Mouse (Mus musculus) liver, embryonic 12.5 days (tissue): ENCODE measurements at regions not wholly inside any gene's neighbourhood (a gene's known extent, or its start where the extent isn't known, plus 50 kb on each side); places are given as distances from the start of the nearest gene placed in this dataset.

Experiments used
- ATAC-seq: fragments of 200-750 bp; cut with Nextera tagmentation; 2 replicates; pipeline ENCODE4 v1.8.0; 2017; ENCODE audit warnings: moderate number of reproducible peaks, mild to moderate bottlenecking, moderate library complexity
- H3K27ac ChIP-seq: fragments of 300-500 bp; sonication (generic); 2 replicates; pipeline ENCODE4 v1.5.1; 2016; ENCODE audit warnings: mild to moderate bottlenecking
- H3K27me3 ChIP-seq: fragments of 300-500 bp; sonication (generic); replicated peaks from 2 replicates; pipeline ENCODE4 v1.6.1; 2016; ENCODE audit warnings: mild to moderate bottlenecking, moderate library complexity
- H3K36me3 ChIP-seq: fragments of 300-500 bp; sonication (generic); 2 replicates; pipeline ENCODE4 v1.6.1; 2016; ENCODE audit warnings: mild to moderate bottlenecking, moderate library complexity
- H3K4me1 ChIP-seq: fragments of 300-500 bp; sonication (generic); 2 replicates; pipeline ENCODE4 v1.6.1; 2016
- H3K4me2 ChIP-seq: fragments of 300-500 bp; sonication (generic); 2 replicates; pipeline ENCODE4 v1.6.1; 2016; ENCODE audit warnings: mild to moderate bottlenecking, moderate library complexity
- H3K4me3 ChIP-seq: fragments of 300-500 bp; sonication (generic); 2 replicates; pipeline ENCODE4 v1.5.1; 2016; ENCODE audit warnings: mild to moderate bottlenecking, moderate library complexity
- H3K9ac ChIP-seq: fragments of 300-500 bp; sonication (generic); 2 replicates; pipeline ENCODE4 v1.6.1; 2016; ENCODE audit warnings: mild to moderate bottlenecking, moderate library complexity
- H3K9me3 ChIP-seq: fragments of 300-500 bp; sonication (generic); replicated peaks from 2 replicates; pipeline ENCODE4 v1.6.1; 2016; ENCODE audit warnings: mild to moderate bottlenecking, moderate library complexity
- WGBS: fragments of 180-500 bp; shearing (Covaris S2); methylation state at CpG from one replicate; pipeline ENCODE4 v1.1.7; 2016; ENCODE audit not compliant: insufficient replicate concordance; 5-methylcytosine and 5-hydroxymethylcytosine counted together

DNA sequence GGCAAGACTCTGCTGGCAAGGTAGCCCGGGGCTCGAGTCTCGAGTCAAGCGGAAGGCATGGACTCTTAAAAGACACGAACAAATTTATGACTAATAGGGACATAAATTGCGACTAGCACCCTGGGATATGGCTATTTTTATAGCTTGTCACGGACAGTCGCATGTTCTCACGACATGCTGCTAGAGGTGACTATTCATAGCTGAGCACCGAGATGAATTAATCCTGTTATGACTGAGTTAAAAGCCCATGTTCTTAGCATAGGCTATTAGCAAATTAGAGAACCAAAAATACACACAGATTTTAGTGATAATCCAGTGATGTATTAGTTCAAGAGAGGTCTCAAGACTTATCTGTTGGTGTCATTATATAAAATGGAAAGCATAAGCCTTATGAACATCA is 539.2 kb downstream of the Gm19410 start:
- H3K36me3 ChIP-seq, result no peaks in the 10 kb centered on the region
- 83% methylated on average over 10 of the region's 10 CpGs for WGBS
- H3K4me3 ChIP-seq, result no peak overlapping the region
- H3K27ac ChIP-seq, result no peak overlapping the region
- no peak overlapping the region for H3K9ac ChIP-seq
- H3K4me1 ChIP-seq, result no peaks in the 10 kb centered on the region
- H3K4me2 ChIP-seq, result no peak overlapping the region
- no peaks in the 10 kb centered on the region for H3K27me3 ChIP-seq
- no peaks in the 10 kb centered on the region for H3K9me3 ChIP-seq
- ATAC-seq, result no peak

GRCm38 (mm10) chr8:36306336-36306735 is 540.7 kb downstream of the Gm19410 start:
- no peaks in the 10 kb centered on the region for H3K36me3 ChIP-seq
- no peak overlapping the region for H3K9ac ChIP-seq

DNA sequence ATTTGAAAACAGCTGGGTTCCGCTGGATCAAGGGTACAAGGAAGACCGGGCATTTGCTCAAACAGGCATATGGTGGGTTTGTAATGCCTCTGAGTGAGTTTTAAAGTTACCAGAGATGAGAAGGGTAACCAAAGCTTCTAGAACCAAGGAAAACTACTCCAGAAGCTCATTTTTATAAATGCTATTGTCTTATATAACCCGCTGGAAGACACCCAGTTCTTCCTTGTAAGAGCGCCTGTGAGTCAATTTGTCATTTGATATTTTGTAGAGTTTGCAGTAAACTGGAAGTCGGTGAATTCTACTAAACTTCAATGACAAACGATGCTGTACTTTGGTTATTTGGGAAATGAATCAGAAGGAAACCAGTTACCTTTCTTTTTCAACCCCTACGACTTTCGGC is 541.9 kb downstream of the Gm19410 start:
- no peaks in the 10 kb centered on the region for H3K27me3 ChIP-seq
- 79% methylated on average over 8 of the region's 8 CpGs for WGBS

More at GRCm38 (mm10) chr8:36306336-36306735, 540.7 kb downstream of the Gm19410 start:
- Histone ChIP-seq H3K27ac (no peak overlapping the region), H3K4me2 (no peak overlapping the region), H3K27me3 (no peaks in the 10 kb centered on the region), H3K9me3 (no peaks in the 10 kb centered on the region), H3K4me3 (no peak overlapping the region), H3K4me1 (no peaks in the 10 kb centered on the region)
- 56% methylated on average over 4 of the region's 4 CpGs for WGBS
- ATAC-seq, result no peak

GRCm38 (mm10) chr8:36308056-36308455 is 542.5 kb downstream of the Gm19410 start:
- no peak overlapping the region for H3K9ac ChIP-seq
- ATAC-seq, result no peak
- H3K27me3 ChIP-seq, result no peaks in the 10 kb centered on the region
- no peaks in the 10 kb centered on the region for H3K36me3 ChIP-seq
- H3K4me2 ChIP-seq, result no peak overlapping the region
- H3K9me3 ChIP-seq, result no peaks in the 10 kb centered on the region
- H3K4me1 ChIP-seq, result no peaks in the 10 kb centered on the region
- WGBS, result 64% methylated on average over 2 of the region's 2 CpGs
- H3K4me3 ChIP-seq, result no peak overlapping the region
- no peak overlapping the region for H3K27ac ChIP-seq

More for the DNA sequence above, 541.9 kb downstream of the Gm19410 start:
- H3K27ac ChIP-seq, result no peak overlapping the region
- ATAC-seq, result no peak
- H3K4me1 ChIP-seq, result no peaks in the 10 kb centered on the region
- no peak overlapping the region for H3K4me3 ChIP-seq
- H3K4me2 ChIP-seq, result no peak overlapping the region
- H3K9me3 ChIP-seq, result no peaks in the 10 kb centered on the region
- no peak overlapping the region for H3K9ac ChIP-seq
- H3K36me3 ChIP-seq, result no peaks in the 10 kb centered on the region

- Histone ChIP-seq H3K9ac (no peak overlapping the region), H3K36me3 (no peaks in the 10 kb centered on the region), H3K4me3 (no peak overlapping the region), H3K27me3 (no peaks in the 10 kb centered on the region), H3K9me3 (no peaks in the 10 kb centered on the region), H3K27ac (no peak overlapping the region), H3K4me2 (no peak overlapping the region), H3K4me1 (no peaks in the 10 kb centered on the region)
- ATAC-seq, result no peak
- WGBS, result 70% methylated on average over 6 of the region's 6 CpGs
Measured at GRCm38 (mm10) chr8:36309326-36309725, 543.7 kb downstream of the Gm19410 start.

- no peaks in the 10 kb centered on the region for H3K9me3 ChIP-seq
- 66% methylated on average over 10 of the region's 10 CpGs for WGBS
- H3K4me2 ChIP-seq, result no peak overlapping the region
- H3K4me1 ChIP-seq, result no peaks in the 10 kb centered on the region
- H3K9ac ChIP-seq, result no peak overlapping the region
- no peak overlapping the region for H3K27ac ChIP-seq
- no peaks in the 10 kb centered on the region for H3K27me3 ChIP-seq
- H3K4me3 ChIP-seq, result no peak overlapping the region
- H3K36me3 ChIP-seq, result no peaks in the 10 kb centered on the region
- ATAC-seq, result no peak
Measured at GRCm38 (mm10) chr8:36309952-36310351, 544.4 kb downstream of the Gm19410 start.

- no peaks in the 10 kb centered on the region for H3K4me1 ChIP-seq
- no peak overlapping the region for H3K9ac ChIP-seq
- WGBS, result 61% methylated on average over 5 of the region's 5 CpGs
- H3K27me3 ChIP-seq, result no peaks in the 10 kb centered on the region
- no peaks in the 10 kb centered on the region for H3K36me3 ChIP-seq
- no peaks in the 10 kb centered on the region for H3K9me3 ChIP-seq
- H3K4me3 ChIP-seq, result no peak overlapping the region
- no peak overlapping the region for H3K27ac ChIP-seq
- no peak for ATAC-seq
- H3K4me2 ChIP-seq, result no peak overlapping the region
Measured at GRCm38 (mm10) chr8:36311734-36312133, 546.1 kb downstream of the Gm19410 start.

GRCm38 (mm10) chr8:36312963-36313362 is 547.4 kb downstream of the Gm19410 start:
- no peak overlapping the region for H3K27ac ChIP-seq
- WGBS, result 75% methylated on average over 3 of the region's 3 CpGs
- no peaks in the 10 kb centered on the region for H3K27me3 ChIP-seq
- no peaks in the 10 kb centered on the region for H3K9me3 ChIP-seq
- no peak overlapping the region for H3K4me3 ChIP-seq
- no peaks in the 10 kb centered on the region for H3K4me1 ChIP-seq
- ATAC-seq, result no peak
- H3K36me3 ChIP-seq, result no peaks in the 10 kb centered on the region
- H3K9ac ChIP-seq, result no peak overlapping the region
- H3K4me2 ChIP-seq, result no peak overlapping the region

GRCm38 (mm10) chr8:36318396-36318795 is 552.8 kb downstream of the Gm19410 start:
- no peak for ATAC-seq
- no peak overlapping the region for H3K4me2 ChIP-seq
- H3K27me3 ChIP-seq, result no peaks in the 10 kb centered on the region
- WGBS, result 66% methylated on average over 2 of the region's 2 CpGs
- H3K36me3 ChIP-seq, result no peaks in the 10 kb centered on the region
- H3K9me3 ChIP-seq, result no peaks in the 10 kb centered on the region
- H3K4me1 ChIP-seq, result peaks cover 4% of the 10 kb centered on the region; the same call in 1 of the 2 replicates
- no peak overlapping the region for H3K9ac ChIP-seq
- no peak overlapping the region for H3K4me3 ChIP-seq
- no peak overlapping the region for H3K27ac ChIP-seq

DNA sequence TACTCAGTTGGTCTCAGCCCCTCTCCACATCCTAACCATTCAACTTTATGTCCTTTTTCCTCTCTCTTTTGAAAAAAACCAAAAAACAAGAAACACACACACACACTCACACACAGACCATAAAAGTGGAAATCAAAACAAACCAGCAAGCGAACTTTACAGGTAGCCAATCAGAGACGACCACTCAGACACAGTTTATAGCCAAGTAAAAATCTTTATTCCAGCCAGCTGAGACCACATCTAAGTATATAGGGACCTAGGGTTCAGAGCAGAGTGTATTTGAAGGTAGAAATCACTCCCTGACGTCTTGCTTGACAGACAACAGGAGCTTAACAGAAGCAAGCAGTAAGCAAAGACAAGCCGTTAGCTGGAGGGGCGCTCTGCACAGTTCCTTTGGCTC is 553.3 kb downstream of the Gm19410 start:
- WGBS, result 56% methylated on average over 5 of the region's 5 CpGs
- H3K27ac ChIP-seq, result no peak overlapping the region
- no peaks in the 10 kb centered on the region for H3K9me3 ChIP-seq
- no peak overlapping the region for H3K9ac ChIP-seq
- ATAC-seq, result no peak
- no peaks in the 10 kb centered on the region for H3K36me3 ChIP-seq
- no peak overlapping the region for H3K4me3 ChIP-seq
- H3K27me3 ChIP-seq, result no peaks in the 10 kb centered on the region
- peaks cover 4% of the 10 kb centered on the region; the same call in 1 of the 2 replicates for H3K4me1 ChIP-seq
- no peak overlapping the region for H3K4me2 ChIP-seq

DNA sequence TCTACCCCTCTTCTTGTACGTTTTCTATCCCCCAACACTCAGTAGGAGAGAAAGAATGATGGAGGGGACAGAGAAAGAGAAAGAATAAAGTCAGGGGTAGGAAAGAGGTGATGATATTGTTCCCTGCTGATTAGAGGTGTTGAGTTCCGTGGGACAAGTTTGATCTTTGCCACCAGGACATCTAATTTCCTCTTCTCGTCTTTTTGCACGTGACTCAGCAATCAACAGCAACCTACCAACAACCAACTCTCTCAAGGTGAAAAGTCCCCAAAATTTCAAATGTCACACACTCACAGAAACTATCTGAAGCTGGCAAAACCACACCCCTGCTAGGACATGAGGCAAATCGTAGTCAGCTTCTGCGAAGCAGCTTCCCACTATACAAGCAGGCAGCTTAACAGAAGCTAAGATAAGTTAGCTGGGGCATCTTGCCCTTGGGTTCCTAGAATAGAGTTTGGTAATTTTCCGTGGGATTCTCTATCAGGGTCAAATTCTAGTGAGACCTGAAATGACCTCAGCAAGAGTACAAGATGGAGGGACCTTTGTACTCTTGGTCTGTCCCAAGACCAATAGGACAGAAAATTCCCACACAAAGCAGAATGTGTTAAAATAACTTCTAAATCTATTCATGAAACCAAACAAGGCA is 553.8 kb downstream of the Gm19410 start:
- no peak for ATAC-seq
- no peak overlapping the region for H3K4me2 ChIP-seq
- no peak overlapping the region for H3K4me3 ChIP-seq
- H3K36me3 ChIP-seq, result no peaks in the 10 kb centered on the region
- no peak overlapping the region for H3K27ac ChIP-seq
- H3K9ac ChIP-seq, result no peak overlapping the region
- no peaks in the 10 kb centered on the region for H3K9me3 ChIP-seq
- H3K4me1 ChIP-seq, result peaks cover 4% of the 10 kb centered on the region; the same call in 1 of the 2 replicates
- H3K27me3 ChIP-seq, result no peaks in the 10 kb centered on the region
- 27% methylated on average over 7 of the region's 7 CpGs for WGBS

DNA sequence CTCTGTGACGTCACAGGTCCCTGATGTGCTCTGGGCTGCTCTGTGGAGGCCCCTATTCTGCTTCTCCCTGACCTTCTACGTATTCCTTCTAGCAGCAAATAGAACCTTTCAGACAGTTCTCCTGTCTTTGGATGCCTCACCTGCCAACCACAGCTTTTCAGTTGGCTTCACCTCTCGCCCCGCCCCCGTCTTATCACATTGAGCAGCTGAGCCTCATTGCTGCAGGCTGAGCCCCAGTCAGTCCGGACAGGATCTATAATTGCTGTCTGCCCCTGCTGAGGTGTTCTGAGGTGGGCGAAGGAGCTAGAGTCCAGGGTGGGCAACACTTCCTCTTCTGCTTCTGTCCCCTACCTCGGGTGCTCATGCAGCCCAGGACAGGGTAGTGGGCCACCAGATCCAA is 556.5 kb downstream of the Gm19410 start:
- WGBS, result 49% methylated on average over 8 of the region's 8 CpGs
- peak; percentile 57 for ATAC-seq
- no peak overlapping the region for H3K4me2 ChIP-seq
- H3K9me3 ChIP-seq, result no peaks in the 10 kb centered on the region
- H3K9ac ChIP-seq, result no peak overlapping the region
- H3K27me3 ChIP-seq, result no peaks in the 10 kb centered on the region
- H3K36me3 ChIP-seq, result no peaks in the 10 kb centered on the region
- no peak overlapping the region for H3K4me3 ChIP-seq
- H3K27ac ChIP-seq, result no peak overlapping the region
- peaks cover 4% of the 10 kb centered on the region; the same call in 1 of the 2 replicates for H3K4me1 ChIP-seq

DNA sequence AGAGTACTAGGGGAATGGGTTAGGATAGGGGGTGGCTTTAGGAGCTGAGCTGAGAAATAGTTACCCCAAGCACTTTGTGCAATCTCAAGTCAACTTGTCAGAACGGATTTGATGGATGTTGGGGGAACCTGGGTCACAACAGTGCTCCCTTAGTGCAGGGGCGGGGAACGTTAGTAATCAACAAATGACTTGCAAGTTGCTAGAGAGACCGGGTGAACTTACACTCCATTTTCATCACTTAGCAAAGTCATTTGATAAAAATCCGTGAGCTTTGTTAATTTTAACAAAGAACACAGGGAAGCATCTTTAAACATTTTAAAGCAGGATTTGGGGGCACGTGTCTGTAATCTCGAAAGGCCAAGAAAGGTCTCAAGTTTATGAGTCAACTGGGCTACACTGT is 557.0 kb downstream of the Gm19410 start:
- WGBS, result 62% methylated on average over 7 of the region's 7 CpGs
- no peak for ATAC-seq
- H3K9me3 ChIP-seq, result no peaks in the 10 kb centered on the region
- H3K27ac ChIP-seq, result no peak overlapping the region
- no peaks in the 10 kb centered on the region for H3K27me3 ChIP-seq
- H3K9ac ChIP-seq, result no peak overlapping the region
- no peak overlapping the region for H3K4me2 ChIP-seq
- peaks cover 4% of the 10 kb centered on the region; the same call in 1 of the 2 replicates for H3K4me1 ChIP-seq
- no peak overlapping the region for H3K4me3 ChIP-seq
- no peaks in the 10 kb centered on the region for H3K36me3 ChIP-seq
